Mouse (Mus musculus) ES-Bruce4 (cell line): Measurements from ENCODE around the gene Cacng3.

Source experiments
- CTCF ChIP-seq: IDR thresholded peaks from one replicate; pipeline ENCODE4 v1.8.1; 2011; ENCODE audit warnings: low read depth, low read length
- EP300 ChIP-seq: IDR thresholded peaks from 2 replicates; pipeline ENCODE4 v1.6.1; 2011; ENCODE audit warnings: low read depth, low read length; ENCODE audit not compliant: insufficient read depth
- POLR2A ChIP-seq: IDR thresholded peaks from one replicate; pipeline ENCODE4 v1.8.1; 2011; ENCODE audit warnings: low read length; ENCODE audit not compliant: insufficient read depth

GRCm38 (mm10) chr7:122706736-122707135, 36.4 kb downstream of the Cacng3 start:
- no peak for TF ChIP-seq CTCF
- TF ChIP-seq POLR2A: no peak
- no peak for TF ChIP-seq EP300
